Mouse (Mus musculus) cerebellum, adult 11-12 months (tissue): Measurements from ENCODE around the gene Tcf19.
"Not testable (repeated sequence)": the region's sequence is repeated elsewhere in the genome, so short reads cannot be mapped to it uniquely, and the experiment has no call there.

Experiments
- DNase-seq: peaks from one replicate; pipeline ENCODE4 v3.0.0; 2022

The Tcf19 gene

GRCm38 (mm10) chr17:35469842-35470751 is 46.5 kb downstream of the Tcf19 start, which contains the start of gene H2-Q10:
Gene H2-Q10 (plus strand): TSS chr17:35470089.
- DNase-seq, result no peak

GRCm38 (mm10) chr17:35468936-35469335 is 47.7 kb downstream of the Tcf19 start:
- not testable (repeated sequence) for DNase-seq

- DNase-seq, result not testable (repeated sequence)
These were observed 51.0 kb downstream of the Tcf19 start for GRCm38 (mm10) chr17:35465651-35466050.
